Mouse (Mus musculus) embryonic fibroblast, embryonic 13.5 days (primary cell): Measurements from ENCODE around the gene Zfp296.

Experiments
- CTCF ChIP-seq: IDR thresholded peaks from 2 replicates; pipeline ENCODE4 v1.5.1; 2011; ENCODE audit warnings: mild to moderate bottlenecking, control low read depth, low read length, moderate library complexity, borderline replicate concordance; ENCODE audit not compliant: insufficient read depth
- POLR2A ChIP-seq: IDR thresholded peaks from 2 replicates; pipeline ENCODE4 v1.6.1; 2011; ENCODE audit warnings: low read depth, mild to moderate bottlenecking, control low read depth, low read length, moderate library complexity

DNA sequence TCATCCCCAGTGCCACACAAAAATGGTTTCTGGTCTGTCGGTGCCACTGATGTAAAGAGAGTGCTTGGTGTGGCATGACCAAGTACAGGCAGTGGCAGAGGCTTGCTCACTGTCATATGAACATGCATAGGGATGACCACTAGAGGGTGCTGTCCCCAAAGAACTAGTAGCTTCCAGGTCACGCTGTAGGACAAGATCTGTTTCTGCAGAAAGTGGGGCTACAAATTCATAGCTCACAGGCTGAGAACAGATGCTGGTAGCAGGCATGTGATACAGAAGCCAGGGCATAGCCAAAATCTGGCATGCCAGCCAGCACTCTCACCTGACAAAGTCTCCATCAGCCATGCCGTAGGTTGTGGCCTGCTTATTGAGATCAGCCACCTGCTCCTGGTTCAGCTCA, 12.8 kb downstream of the Zfp296 start:
- no peak for TF ChIP-seq POLR2A
- peak; percentile 57; the same call in 1 of the 2 replicates for TF ChIP-seq CTCF
